Mouse (Mus musculus) embryonic facial prominence, embryonic 14.5 days (tissue): ENCODE measurements around the gene Gm17324. TPM values are rescaled to one million over a fixed set of nuclear protein-coding genes. Genes with fewer than 3 reads are reported as not detected.

Experiments
- ATAC-seq: fragments of 200-750 bp; cut with Nextera tagmentation; 2 replicates; pipeline ENCODE4 v1.8.0; 2017; ENCODE audit warnings: low read depth, moderate number of reproducible peaks, moderate TSS enrichment
- DNase-seq: peaks from one replicate; pipeline ENCODE4 v3.0.0-alpha.2; 2015; ENCODE audit warnings: low spot score
- H3K27ac ChIP-seq: fragments of 300-500 bp; sonication (generic); replicated peaks from 2 replicates; pipeline ENCODE4 v1.5.1; 2014; ENCODE audit warnings: low read depth, mild to moderate bottlenecking, low read length, moderate library complexity
- H3K27me3 ChIP-seq: fragments of 300-500 bp; sonication (generic); replicated peaks from 2 replicates; pipeline ENCODE4 v1.6.1; 2014; ENCODE audit warnings: low read length; ENCODE audit not compliant: control insufficient read depth, insufficient read depth
- H3K36me3 ChIP-seq: fragments of 300-500 bp; sonication (generic); 2 replicates; pipeline ENCODE4 v1.6.1; 2014; ENCODE audit warnings: low read length, mixed read lengths; ENCODE audit not compliant: control insufficient read depth, insufficient read depth
- H3K4me1 ChIP-seq: fragments of 300-500 bp; sonication (generic); 2 replicates; pipeline ENCODE4 v1.6.1; 2014; ENCODE audit warnings: antibody characterized with exemption, low read length; ENCODE audit not compliant: control insufficient read depth, insufficient read depth
- H3K4me2 ChIP-seq: fragments of 300-500 bp; sonication (generic); 2 replicates; pipeline ENCODE4 v1.6.1; 2014; ENCODE audit warnings: low read depth, mild to moderate bottlenecking, low read length, moderate library complexity, mixed read lengths
- H3K4me3 ChIP-seq: fragments of 300-500 bp; sonication (generic); 2 replicates; pipeline ENCODE4 v1.5.1; 2014; ENCODE audit warnings: low read depth, mild to moderate bottlenecking, low read length
- H3K9ac ChIP-seq: fragments of 300-500 bp; sonication (generic); 2 replicates; pipeline ENCODE4 v1.6.1; 2014; ENCODE audit warnings: low read depth, mild to moderate bottlenecking, low read length, moderate library complexity, mixed read lengths
- H3K9me3 ChIP-seq: fragments of 300-500 bp; sonication (generic); 2 replicates; pipeline ENCODE4 v1.6.1; 2016; ENCODE audit warnings: low read length; ENCODE audit not compliant: control insufficient read depth
- WGBS: fragments of 180-500 bp; shearing (Covaris S2); extraction: QIAGEN DNeasy Blood & Tissue Kit; methylation state at CpG from one replicate; pipeline ENCODE4 v1.1.7; 2014; 5-methylcytosine and 5-hydroxymethylcytosine counted together
- polyA plus RNA-seq: library from polyadenylated mRNA; unstranded; fragments of >200 nt; fragmentation: Nextera tagmentation; extraction: Ambion mirVana; gene quantifications from 2 replicates; pipeline ENCODE4 v1.2.1, GENCODE M21; 2014

The Gm17324 gene
- polyA plus RNA-seq, 1 experiment from 2014 or later, result 0.71 TPM

GRCm38 (mm10) chr9:78475383-78475780 is 26.8 kb upstream of the Gm17324 start:
- H3K9ac ChIP-seq, result no peak overlapping the region
- no peaks in the 10 kb centered on the region for H3K9me3 ChIP-seq
- H3K4me2 ChIP-seq, result no peak overlapping the region
- H3K36me3 ChIP-seq, result peaks cover 82% of the 10 kb centered on the region
- no peak overlapping the region for H3K27ac ChIP-seq
- 97% methylated on average over 2 of the region's 2 CpGs for WGBS
- DNase-seq, result no peak
- no peak overlapping the region for H3K4me3 ChIP-seq
- H3K27me3 ChIP-seq, result no peaks in the 10 kb centered on the region
- ATAC-seq, result no peak
- H3K4me1 ChIP-seq, result no peaks in the 10 kb centered on the region

GRCm38 (mm10) chr9:78474771-78475382 is 26.3 kb upstream of the Gm17324 start:
- Histone ChIP-seq H3K27me3 (no peaks in the 10 kb centered on the region), H3K27ac (no peak overlapping the region), H3K4me3 (no peak overlapping the region), H3K4me1 (no peaks in the 10 kb centered on the region), H3K9ac (no peak overlapping the region), H3K9me3 (no peaks in the 10 kb centered on the region), H3K4me2 (no peak overlapping the region), H3K36me3 (peaks cover 82% of the 10 kb centered on the region)
- ATAC-seq (no peak), DNase-seq (no peak)
- 87% methylated on average over 5 of the region's 5 CpGs for WGBS

DNA sequence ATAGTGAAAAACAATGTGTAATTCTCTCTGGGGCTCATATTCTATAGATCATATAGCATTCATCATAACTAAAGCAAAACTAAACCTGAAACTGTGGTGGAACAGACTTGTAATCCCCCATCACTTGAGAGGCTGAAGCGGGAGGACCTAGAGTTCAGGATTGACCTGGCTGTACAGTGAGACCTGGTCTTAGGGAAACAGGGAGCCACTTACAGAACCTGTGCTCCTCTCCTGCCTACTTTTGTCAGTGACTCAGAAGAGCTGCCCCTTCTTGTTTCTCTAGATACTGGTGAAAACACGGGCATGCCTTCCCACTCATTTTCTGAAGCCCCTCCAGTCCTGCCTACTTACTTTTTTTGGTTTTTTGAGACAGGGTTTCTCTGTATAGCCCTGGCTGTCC is 25.7 kb upstream of the Gm17324 start:
- no peaks in the 10 kb centered on the region for H3K27me3 ChIP-seq
- no peak overlapping the region for H3K4me3 ChIP-seq
- 74% methylated on average over 2 of the region's 2 CpGs for WGBS
- no peaks in the 10 kb centered on the region for H3K9me3 ChIP-seq
- H3K36me3 ChIP-seq, result peaks cover 80% of the 10 kb centered on the region
- ATAC-seq (no peak), DNase-seq (no peak)
- no peak overlapping the region for H3K27ac ChIP-seq
- H3K4me2 ChIP-seq, result no peak overlapping the region
- H3K9ac ChIP-seq, result no peak overlapping the region
- no peaks in the 10 kb centered on the region for H3K4me1 ChIP-seq

DNA sequence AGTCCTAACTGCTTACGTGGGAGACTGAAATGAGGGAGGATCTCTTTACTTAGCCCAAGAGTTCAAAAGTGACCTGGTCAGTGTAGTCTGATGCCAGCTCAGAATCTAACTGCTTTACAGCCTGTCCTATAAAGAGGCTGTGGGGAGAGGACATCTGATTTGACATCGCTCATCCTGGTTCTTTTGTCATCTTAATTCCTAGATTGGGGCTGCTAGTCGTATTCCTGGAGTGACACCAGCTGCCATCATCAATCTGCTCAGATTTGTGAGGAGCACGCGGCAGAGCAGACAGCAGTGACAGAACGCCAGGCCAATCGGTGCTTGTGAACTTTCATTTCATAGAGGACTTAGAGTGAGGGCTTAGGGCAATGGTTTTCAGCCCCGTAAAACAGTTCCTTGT is 25.0 kb upstream of the Gm17324 start:
- Histone ChIP-seq H3K9me3 (no peaks in the 10 kb centered on the region), H3K36me3 (peaks cover 80% of the 10 kb centered on the region), H3K4me1 (no peaks in the 10 kb centered on the region), H3K27ac (no peak overlapping the region), H3K27me3 (no peaks in the 10 kb centered on the region), H3K4me3 (no peak overlapping the region), H3K9ac (no peak overlapping the region), H3K4me2 (no peak overlapping the region)
- ATAC-seq, result no peak
- DNase-seq, result no peak
- WGBS, result 80% methylated on average over 8 of the region's 8 CpGs

- no peak for ATAC-seq
- Histone ChIP-seq H3K27me3 (no peaks in the 10 kb centered on the region), H3K27ac (no peak overlapping the region), H3K9ac (no peak overlapping the region), H3K4me2 (no peak overlapping the region), H3K36me3 (peaks cover 88% of the 10 kb centered on the region), H3K4me1 (no peaks in the 10 kb centered on the region), H3K4me3 (no peak overlapping the region), H3K9me3 (no peaks in the 10 kb centered on the region)
- no peak for DNase-seq
- 89% methylated on average over 3 of the region's 3 CpGs for WGBS
Observed at GRCm38 (mm10) chr9:78465725-78466124, 17.1 kb upstream of the Gm17324 start.

DNA sequence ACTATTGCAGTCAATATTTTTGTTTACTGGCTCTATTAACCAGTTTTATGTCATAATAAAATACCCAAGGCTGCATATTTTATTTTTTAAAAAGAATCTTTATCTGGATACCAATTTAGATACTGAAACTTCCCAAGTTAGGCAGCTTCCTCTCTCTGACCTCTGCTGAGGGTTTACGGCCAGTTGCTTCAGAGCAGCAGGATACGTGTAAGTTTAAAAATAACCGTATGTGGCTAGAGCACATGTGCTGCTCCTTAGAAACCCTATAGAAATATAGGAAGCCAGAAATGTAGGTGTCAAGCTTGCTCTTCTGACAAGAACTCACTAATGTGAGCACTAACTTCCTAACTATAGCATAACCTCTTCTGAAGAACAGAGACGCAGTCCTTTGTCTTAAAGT is 14.8 kb upstream of the Gm17324 start:
- WGBS, result 84% methylated on average over 4 of the region's 4 CpGs
- Histone ChIP-seq H3K27ac (no peak overlapping the region), H3K9me3 (no peaks in the 10 kb centered on the region), H3K27me3 (no peaks in the 10 kb centered on the region), H3K9ac (no peak overlapping the region), H3K4me2 (no peak overlapping the region), H3K36me3 (peaks cover 90% of the 10 kb centered on the region), H3K4me3 (no peak overlapping the region), H3K4me1 (no peaks in the 10 kb centered on the region)
- DNase-seq (no peak), ATAC-seq (no peak)

DNA sequence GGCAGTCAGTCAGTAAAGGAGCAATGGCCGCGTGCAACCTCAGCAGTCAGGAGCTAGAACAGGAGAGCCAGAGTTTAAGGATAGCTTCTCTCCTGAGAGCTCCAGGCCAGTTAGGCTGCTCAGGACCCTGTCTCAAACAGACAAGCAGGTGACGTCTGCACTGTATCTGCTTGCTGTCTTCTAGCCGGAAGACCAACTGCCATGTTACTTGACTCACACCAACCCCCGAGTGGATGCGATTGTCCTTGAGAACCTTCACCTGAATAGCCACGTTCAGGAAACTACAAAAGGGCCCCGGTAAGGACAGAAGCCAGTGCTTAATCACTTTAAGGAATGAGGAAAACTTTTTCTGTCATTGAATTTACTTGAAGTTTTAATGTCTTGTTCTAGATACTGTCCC is 8.4 kb upstream of the Gm17324 start:
- Histone ChIP-seq H3K4me3 (no peak overlapping the region), H3K36me3 (peaks cover 72% of the 10 kb centered on the region), H3K9ac (no peak overlapping the region), H3K4me2 (no peak overlapping the region), H3K27ac (no peak overlapping the region), H3K27me3 (no peaks in the 10 kb centered on the region), H3K9me3 (no peaks in the 10 kb centered on the region), H3K4me1 (no peaks in the 10 kb centered on the region)
- DNase-seq (no peak), ATAC-seq (no peak)
- 90% methylated on average over 8 of the region's 8 CpGs for WGBS

GRCm38 (mm10) chr9:78451382-78451781 is 2.8 kb upstream of the Gm17324 start:
- H3K27ac ChIP-seq, result no peak overlapping the region
- H3K27me3 ChIP-seq, result peaks cover 4% of the 10 kb centered on the region; the same call in 1 of the 2 replicates
- WGBS, result 84% methylated on average over 4 of the region's 4 CpGs
- H3K36me3 ChIP-seq, result peaks cover 37% of the 10 kb centered on the region
- peaks cover 5% of the 10 kb centered on the region for H3K4me1 ChIP-seq
- ATAC-seq, result no peak
- H3K4me2 ChIP-seq, result no peak overlapping the region
- no peak for DNase-seq
- no peak overlapping the region for H3K4me3 ChIP-seq
- H3K9me3 ChIP-seq, result no peaks in the 10 kb centered on the region
- no peak overlapping the region for H3K9ac ChIP-seq

- Histone ChIP-seq H3K27me3 (peaks cover 14% of the 10 kb centered on the region; the same call in 1 of the 2 replicates), H3K4me1 (peaks cover 5% of the 10 kb centered on the region), H3K27ac (no peak overlapping the region), H3K4me2 (no peak overlapping the region), H3K9ac (no peak overlapping the region), H3K36me3 (peaks cover 37% of the 10 kb centered on the region), H3K4me3 (no peak overlapping the region), H3K9me3 (no peaks in the 10 kb centered on the region)
- ATAC-seq (no peak), DNase-seq (no peak)
- WGBS, result 70% methylated on average over 3 of the region's 5 CpGs
Observed at GRCm38 (mm10) chr9:78450404-78450803, 1.8 kb upstream of the Gm17324 start.
